Mouse (Mus musculus) G1E (cell line): Measurements from ENCODE around the gene Cd8a. TPM values are rescaled to one million over a fixed set of nuclear protein-coding genes. Genes with fewer than 3 reads are reported as not detected.

Source experiments
- ATAC-seq: 2 replicates; pipeline ENCODE4 v1.8.0; 2016; ENCODE audit warnings: mild to moderate bottlenecking; ENCODE audit not compliant: insufficient number of reproducible peaks, poor library complexity, low FRiP score, severe bottlenecking; ENCODE audit errors: extremely low read depth
- DNase-seq: peaks from one replicate; pipeline ENCODE4 v3.0.0; 2012; ENCODE audit warnings: low spot score
- H3K27me3 ChIP-seq: 2 replicates; pipeline ENCODE4 v1.6.1; 2012; ENCODE audit warnings: mild to moderate bottlenecking, low read length, inconsistent platforms; ENCODE audit not compliant: insufficient read depth
- H3K36me3 ChIP-seq: replicated peaks from 2 replicates; pipeline ENCODE3; 2012; ENCODE audit warnings: mild to moderate bottlenecking, inconsistent platforms
- H3K4me1 ChIP-seq: 2 replicates; pipeline ENCODE4 v1.6.1; 2012; ENCODE audit warnings: low read depth, low read length, inconsistent platforms, mixed read lengths; ENCODE audit not compliant: insufficient read depth
- H3K4me3 ChIP-seq: 2 replicates; pipeline ENCODE4 v1.5.1; 2012; ENCODE audit warnings: low read depth, mild to moderate bottlenecking, inconsistent platforms, low read length, moderate library complexity, mixed read lengths
- H3K9me3 ChIP-seq: replicated peaks from 2 replicates; pipeline ENCODE4 v1.6.1; 2012; ENCODE audit warnings: inconsistent platforms
- CTCF ChIP-seq: IDR thresholded peaks from 2 replicates; pipeline ENCODE4 v1.5.1; 2012; ENCODE audit warnings: low read depth, low read length, inconsistent platforms, mixed read lengths
- GATA1 ChIP-seq: IDR thresholded peaks from 2 replicates; pipeline ENCODE4 v1.6.1; 2012; ENCODE audit warnings: borderline replicate concordance, low read length, inconsistent platforms, mixed read lengths
- GATA2 ChIP-seq: IDR thresholded peaks from 2 replicates; pipeline ENCODE4 v1.6.1; 2012; ENCODE audit warnings: low read depth, low read length, inconsistent platforms, borderline replicate concordance
- POLR2AphosphoS5 ChIP-seq: IDR thresholded peaks from 2 replicates; pipeline ENCODE4 v1.6.1; 2012; ENCODE audit warnings: low read depth, low read length, inconsistent platforms; ENCODE audit not compliant: insufficient replicate concordance
- TAL1 ChIP-seq: conservative IDR thresholded peaks from 2 replicates; pipeline ENCODE4 v1.6.1; 2012; ENCODE audit warnings: low read depth, low read length, inconsistent platforms, mixed read lengths
- polyA plus RNA-seq: library from polyadenylated mRNA; stranded (reverse); fragments of >175 nt; gene quantifications from 2 replicates; pipeline ENCODE4 v1.2.3, GENCODE M21; 2012
- total RNA-seq, 2 experiments: library from RNA; stranded (forward) in 1 of 2; stranded (reverse) in 1 of 2; fragments of 200-1000 nt in 1 of 2; fragments of >200 nt in 1 of 2; fragmentation: Nextera tagmentation in 1 of 2; gene quantifications; 2 replicates each; pipeline ENCODE4 v1.2.3; 2014 to 2017

The Cd8a gene
- total and polyA plus RNA-seq, 3 experiments, result 0.22 TPM; not detected in 2

DNA sequence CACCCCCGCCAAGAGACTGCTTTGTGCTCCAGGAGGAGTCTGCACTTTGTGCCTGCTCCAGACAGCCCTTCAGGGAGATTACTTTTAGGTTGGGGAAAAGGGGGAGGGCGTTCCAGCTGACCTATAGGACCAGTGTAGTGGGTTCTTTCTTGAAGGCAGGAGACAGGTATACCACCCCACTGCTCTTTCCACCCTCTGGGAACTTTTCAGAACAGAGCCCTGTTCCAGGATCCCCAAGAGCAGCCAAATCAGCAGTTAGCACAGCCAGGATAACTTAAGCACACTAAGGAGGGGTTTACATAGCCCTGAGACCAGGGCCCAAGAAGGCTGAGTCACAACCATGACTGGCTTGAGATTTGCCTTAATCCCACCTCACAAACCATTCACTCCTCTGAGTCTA, 1.7 kb downstream of the Cd8a start:
- no peaks in the 10 kb centered on the region for H3K4me1 ChIP-seq

DNA sequence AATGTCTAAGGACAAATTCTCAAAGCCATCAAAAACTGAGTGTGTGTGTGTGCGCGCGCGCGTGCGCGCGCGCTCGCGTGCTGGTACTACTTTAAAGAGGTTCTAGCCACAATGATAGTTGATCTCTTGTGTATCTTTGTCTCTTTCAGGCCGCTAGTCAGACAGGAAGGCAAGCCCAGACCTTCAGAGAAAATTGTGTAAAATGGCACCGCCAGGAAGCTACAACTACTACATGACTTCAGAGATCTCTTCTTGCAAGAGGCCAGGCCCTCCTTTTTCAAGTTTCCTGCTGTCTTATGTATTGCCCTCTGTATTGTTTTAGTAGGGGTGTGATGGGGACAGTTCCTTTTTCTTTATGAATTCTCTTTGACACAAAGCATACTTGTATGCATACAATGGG, 3.5 kb downstream of the Cd8a start:
- Histone ChIP-seq H3K36me3 (no peaks in the 10 kb centered on the region), H3K4me1 (no peaks in the 10 kb centered on the region), H3K27me3 (peaks cover 22% of the 10 kb centered on the region), H3K9me3 (no peaks in the 10 kb centered on the region), H3K4me3 (no peak overlapping the region)
- TF ChIP-seq POLR2AphosphoS5 (no peak), GATA2 (no peak), CTCF (no peak), GATA1 (no peak), TAL1 (no peak)
- no peak for DNase-seq
- ATAC-seq, result no peak

More for the DNA sequence above, 1.7 kb downstream of the Cd8a start:
- no peaks in the 10 kb centered on the region for H3K36me3 ChIP-seq
- no peak overlapping the region for H3K4me3 ChIP-seq
- DNase-seq (no peak), ATAC-seq (no peak)
- peaks cover 18% of the 10 kb centered on the region for H3K27me3 ChIP-seq
- TF ChIP-seq GATA1 (no peak), TAL1 (no peak), CTCF (no peak), POLR2AphosphoS5 (no peak), GATA2 (no peak)
- no peaks in the 10 kb centered on the region for H3K9me3 ChIP-seq

DNA sequence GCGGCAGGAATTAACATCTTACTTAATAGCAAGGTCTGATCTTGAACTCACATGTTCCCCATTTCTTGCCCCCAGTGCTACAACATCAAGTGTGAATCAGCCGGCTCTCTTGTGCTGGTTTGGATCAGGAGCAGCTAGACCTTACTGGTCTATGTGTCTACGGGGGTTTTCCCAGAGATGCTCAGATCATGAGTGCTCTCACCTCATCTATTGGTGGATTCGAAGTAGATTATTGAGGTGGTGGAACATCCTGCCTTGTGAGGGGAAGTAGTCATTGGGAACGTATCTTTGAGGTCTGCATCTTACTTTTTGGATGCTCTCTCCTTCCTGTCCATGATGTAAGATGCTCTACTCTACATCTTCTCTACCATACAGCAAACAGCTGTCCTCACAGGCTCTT, 8.4 kb downstream of the Cd8a start:
- DNase-seq (no peak), ATAC-seq (no peak)
- H3K4me3 ChIP-seq, result no peak overlapping the region
- H3K4me1 ChIP-seq, result no peaks in the 10 kb centered on the region
- TF ChIP-seq TAL1, result no peak
- peaks cover 8% of the 10 kb centered on the region; the same call in 1 of the 2 replicates for H3K27me3 ChIP-seq
- H3K36me3 ChIP-seq, result no peaks in the 10 kb centered on the region
- no peaks in the 10 kb centered on the region for H3K9me3 ChIP-seq

DNA sequence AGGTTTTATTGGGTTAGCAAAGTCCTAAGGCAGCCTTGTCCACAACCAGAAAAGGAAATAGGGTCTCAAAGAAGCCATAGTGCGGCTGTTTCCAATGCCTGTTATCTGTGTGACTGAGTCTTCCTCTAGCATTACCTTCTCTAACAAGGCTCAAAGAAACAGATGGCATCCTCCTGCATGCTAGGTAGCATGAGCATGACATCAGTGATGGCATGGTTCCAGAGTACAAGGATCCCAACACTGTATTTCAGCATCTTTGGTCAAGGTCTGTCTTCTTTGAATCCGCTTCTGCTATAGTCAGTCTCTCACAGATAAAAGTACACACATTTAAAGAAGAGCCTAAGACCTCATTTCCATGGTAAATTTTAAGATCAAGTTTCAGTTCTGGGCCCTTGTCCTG, 17.3 kb downstream of the Cd8a start:
- Histone ChIP-seq H3K27me3 (no peaks in the 10 kb centered on the region), H3K36me3 (peaks cover 55% of the 10 kb centered on the region), H3K4me1 (no peaks in the 10 kb centered on the region), H3K9me3 (no peaks in the 10 kb centered on the region), H3K4me3 (no peak overlapping the region)
- no peak for TF ChIP-seq TAL1
- TF ChIP-seq GATA2, result no peak
- TF ChIP-seq POLR2AphosphoS5, result no peak
- no peak for TF ChIP-seq GATA1
- TF ChIP-seq CTCF, result no peak
- ATAC-seq, result no peak
- DNase-seq, result no peak

DNA sequence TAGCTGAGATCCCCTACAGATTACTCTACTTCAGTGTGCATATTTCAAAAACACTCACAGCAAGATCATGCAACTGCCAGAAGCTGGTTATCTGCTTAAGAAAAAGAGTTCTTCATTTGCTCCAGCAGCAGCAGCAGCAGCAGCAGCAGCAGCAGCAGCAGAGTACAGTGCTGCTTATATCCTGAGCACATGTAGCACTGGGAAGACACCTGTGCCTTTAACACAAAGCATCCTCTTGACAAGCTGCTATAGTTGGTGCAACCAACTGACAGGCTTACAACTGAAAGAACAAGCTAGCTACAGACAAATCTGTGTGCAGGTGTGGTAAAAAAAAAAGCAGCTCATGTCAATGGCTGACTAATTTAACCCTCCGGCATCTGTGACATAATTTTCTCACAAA, 22.8 kb downstream of the Cd8a start:
- no peaks in the 10 kb centered on the region for H3K27me3 ChIP-seq
- TF ChIP-seq CTCF (no peak), GATA1 (no peak), TAL1 (no peak)
- no peak for ATAC-seq
- peaks cover 73% of the 10 kb centered on the region for H3K36me3 ChIP-seq
- H3K4me3 ChIP-seq, result no peak overlapping the region
- H3K4me1 ChIP-seq, result no peaks in the 10 kb centered on the region
- DNase-seq, result no peak
- no peaks in the 10 kb centered on the region for H3K9me3 ChIP-seq

DNA sequence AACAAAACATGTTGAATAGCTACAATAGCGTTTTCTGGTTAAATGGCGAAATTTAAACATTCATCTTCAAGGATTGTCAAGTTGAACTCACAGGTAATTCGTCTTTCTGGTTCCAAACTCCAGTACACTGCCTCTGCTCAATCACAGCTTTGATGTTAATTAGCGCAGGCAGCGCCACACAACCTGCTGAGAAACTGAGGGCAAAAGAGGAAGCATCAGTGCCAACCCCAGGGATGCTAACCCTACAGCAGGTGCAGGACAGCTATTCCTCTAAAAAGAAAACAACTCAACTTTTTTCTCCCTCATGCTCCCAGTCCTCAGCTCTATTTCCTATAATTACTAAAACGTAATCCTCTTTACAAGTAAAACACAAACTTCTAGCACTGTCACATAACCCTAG, 23.5 kb downstream of the Cd8a start:
- ATAC-seq (no peak), DNase-seq (no peak)
- TF ChIP-seq POLR2AphosphoS5, result no peak
- TF ChIP-seq GATA1, result no peak
- no peak for TF ChIP-seq CTCF
- no peak for TF ChIP-seq GATA2
- TF ChIP-seq TAL1, result no peak
- Histone ChIP-seq H3K4me1 (no peaks in the 10 kb centered on the region), H3K36me3 (peaks cover 69% of the 10 kb centered on the region), H3K4me3 (no peak overlapping the region), H3K27me3 (no peaks in the 10 kb centered on the region), H3K9me3 (no peaks in the 10 kb centered on the region)
